Mouse (Mus musculus) frontal cortex, postnatal 14 days (tissue): ENCODE data around the gene Psmc3ip.

ENCODE experiments used
- DNase-seq, 2 experiments: peaks; one replicate each; pipeline ENCODE4 v3.0.0; 2022; ENCODE audit warnings: low spot score in 2 of 2

Psmc3ip gene

DNA sequence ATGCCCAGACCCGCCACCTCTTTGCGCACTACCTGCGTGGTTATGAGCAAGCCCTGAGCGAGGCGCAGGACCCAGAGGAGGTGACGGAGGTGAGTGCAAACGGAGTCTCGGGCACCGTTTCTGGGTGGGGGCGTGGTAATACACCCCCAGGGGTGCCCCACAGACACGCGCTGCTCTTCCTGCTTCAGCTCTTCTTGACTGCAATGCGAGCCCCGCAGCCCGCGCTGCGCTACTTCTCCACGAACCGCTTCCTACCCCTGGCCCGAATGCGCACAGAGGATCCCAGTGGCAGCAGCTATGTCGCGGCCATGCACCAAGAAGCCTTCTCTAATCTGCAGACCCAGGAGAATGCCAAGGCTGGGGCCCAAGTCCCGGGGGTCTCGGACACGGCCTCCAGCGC lies 15.5 kb downstream of the Psmc3ip start:
- DNase-seq = no peak

- DNase-seq = no peak
Measured at GRCm38 (mm10) chr11:101078121-101078520, 17.1 kb downstream of the Psmc3ip start, which contains the start of gene Hsd17b1. Hsd17b1 (plus strand) TSS chr11:101078411.

GRCm38 (mm10) chr11:101071810-101072428 lies 23.3 kb downstream of the Psmc3ip start:
- no peak for DNase-seq

GRCm38 (mm10) chr11:101070987-101071386 lies 24.2 kb downstream of the Psmc3ip start:
- no peak for DNase-seq

GRCm38 (mm10) chr11:101070189-101070527 lies 25.1 kb downstream of the Psmc3ip start:
- DNase-seq = no peak

DNA sequence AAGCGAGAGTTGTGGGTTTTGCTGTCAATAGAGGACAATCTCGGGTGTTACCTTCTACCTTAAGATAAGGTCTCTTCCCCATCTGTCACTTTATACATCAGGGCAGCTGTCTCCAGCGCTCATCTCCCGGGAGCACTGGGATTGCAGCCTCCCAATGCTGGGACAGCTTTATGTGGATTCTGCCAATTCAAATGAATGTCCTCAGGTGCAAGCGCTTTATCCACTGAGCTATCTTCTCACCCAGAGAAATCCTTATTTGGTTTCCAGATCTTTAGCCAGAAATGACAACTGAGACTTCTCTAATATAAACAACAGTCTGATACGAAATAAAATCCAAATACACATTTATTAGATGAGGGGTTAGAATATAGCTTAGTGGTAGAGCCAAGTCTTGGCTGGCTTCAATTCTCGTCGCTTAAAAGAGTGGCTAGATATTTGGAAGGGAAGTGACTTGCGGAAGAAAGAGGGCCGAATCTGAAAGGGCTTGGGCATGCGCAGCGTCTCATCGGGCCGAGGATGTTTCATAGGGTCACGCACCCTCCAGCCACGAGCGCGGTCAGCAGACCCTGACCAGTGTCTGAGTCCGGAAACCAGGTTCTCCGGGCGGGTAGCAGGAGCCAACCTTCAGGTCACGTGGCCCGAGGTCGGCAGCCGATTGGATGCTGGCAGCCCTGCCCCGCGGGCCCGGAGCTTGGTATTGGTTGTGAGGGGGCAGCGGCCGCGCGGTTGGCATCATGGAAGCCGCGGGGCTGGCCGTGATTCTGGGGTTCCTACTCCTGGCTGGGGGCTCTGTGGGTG lies 25.6 kb downstream of the Psmc3ip start, which contains the start of gene Naglu:
TSS of gene Naglu (plus strand) at position 622 of the 798 bp plus-strand sequence.
- peak; percentile 91 to 94 for DNase-seq

- DNase-seq = peak; percentile 62 to 73
Measured at GRCm38 (mm10) chr11:101066549-101067412, 28.5 kb downstream of the Psmc3ip start.

DNA sequence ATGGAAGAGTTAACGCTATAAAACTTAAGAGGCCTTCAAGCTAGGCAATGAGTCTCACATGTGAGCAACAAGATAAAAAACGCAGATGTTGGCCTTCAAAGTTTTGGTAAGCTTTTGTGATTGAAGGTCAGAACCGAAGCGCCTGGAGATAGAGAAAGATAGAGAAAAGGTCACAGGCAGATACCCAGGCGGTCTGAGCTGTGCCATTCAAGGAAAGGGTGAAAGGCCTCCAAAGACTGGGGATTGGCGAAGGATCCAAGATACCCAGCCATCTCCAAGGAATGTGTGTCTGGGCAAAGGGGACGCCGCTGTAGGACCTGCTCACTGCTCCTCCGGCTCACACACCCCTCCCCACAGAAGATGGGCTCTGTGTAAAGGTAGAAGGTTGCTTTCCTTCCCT lies 30.2 kb downstream of the Psmc3ip start:
- no peak for DNase-seq

DNA sequence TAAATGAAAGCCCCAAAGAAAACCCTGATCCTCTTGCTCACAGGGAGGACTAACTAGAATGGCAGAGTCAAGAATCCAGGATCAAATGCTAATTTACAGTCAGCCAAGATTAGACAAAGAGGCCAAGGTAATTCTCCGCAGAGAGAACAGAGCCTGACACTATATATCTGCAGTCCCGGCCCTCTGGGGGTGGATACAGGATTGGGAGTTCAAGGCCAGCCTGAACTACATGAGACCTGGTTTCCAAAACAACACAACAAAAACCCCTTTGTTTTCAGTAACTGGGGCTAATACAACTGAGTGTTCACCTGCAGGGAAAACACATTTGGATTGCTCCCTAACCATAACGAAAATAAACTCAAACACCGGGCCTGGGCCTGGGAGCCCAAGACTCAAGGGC lies 30.8 kb downstream of the Psmc3ip start:
- DNase-seq = no peak

GRCm38 (mm10) chr11:101063676-101064327 lies 31.4 kb downstream of the Psmc3ip start:
- DNase-seq = no peak

DNA sequence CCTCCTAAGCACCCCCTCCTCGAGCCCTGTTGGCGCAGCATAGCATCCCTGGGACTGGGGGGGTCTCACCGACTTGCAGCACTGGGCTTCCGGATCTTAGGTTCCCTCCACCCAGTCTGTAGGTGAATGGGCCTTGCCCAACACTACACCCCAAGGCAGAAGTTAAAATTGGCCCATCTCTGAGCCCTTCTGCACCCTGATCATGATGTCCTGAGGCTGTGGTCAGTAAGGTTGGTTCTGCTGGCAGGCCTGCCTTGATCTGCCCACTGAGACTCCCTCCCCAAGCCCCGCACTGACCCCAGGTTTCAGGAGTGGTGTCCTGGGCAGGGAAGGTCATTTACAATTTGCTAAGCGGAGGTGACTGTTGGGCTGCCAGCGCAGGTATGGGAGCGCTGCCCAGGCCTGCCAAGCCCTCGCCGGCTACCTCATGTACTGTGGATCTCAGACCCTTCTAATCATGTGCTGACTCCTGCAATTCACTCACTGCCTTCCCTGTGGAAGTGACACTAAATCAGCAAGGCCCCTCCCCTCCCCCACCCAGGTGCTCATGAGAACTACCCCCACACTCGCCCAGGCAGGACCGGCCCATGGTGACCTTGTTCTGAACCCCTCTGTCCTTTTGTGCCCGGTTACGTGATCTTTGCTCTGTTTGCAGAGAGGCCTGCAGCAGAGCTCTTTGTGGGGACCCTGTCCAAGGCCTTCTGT lies 32.1 kb downstream of the Psmc3ip start:
- DNase-seq = no peak

DNA sequence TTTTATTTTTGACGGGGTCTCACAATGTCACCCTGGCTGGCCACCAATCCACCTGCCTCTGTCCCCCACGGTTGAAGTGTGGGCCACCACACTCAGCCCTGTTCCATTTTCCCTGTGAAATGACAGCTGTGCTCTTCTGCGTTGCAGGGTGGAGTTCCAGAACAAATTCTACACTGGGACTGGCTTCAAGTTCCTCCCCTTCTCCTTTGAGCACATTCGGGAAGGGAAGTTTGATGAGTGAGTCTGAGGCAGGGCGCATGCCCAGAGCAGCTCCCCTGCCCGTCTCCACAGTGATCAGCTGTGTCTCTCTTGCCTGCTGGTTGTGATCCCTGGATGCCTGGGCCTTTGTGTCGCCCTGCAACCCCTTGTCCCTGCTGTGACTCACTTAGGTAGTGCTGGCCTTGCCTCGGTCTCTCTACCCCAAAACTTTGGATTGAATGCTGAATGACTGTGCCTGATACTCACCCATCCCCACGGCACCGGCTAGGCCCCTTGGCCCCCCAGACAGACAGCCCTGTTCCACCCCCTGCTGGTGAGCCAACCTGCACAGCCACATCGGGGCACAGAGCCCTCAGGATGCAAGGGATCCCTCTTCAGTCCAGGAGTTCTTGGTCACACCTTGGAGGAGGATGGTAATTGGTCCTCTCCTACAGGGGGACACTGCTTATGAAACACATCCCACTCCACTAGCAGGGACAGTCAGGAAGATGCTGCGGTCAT lies 32.9 kb downstream of the Psmc3ip start:
- no peak for DNase-seq

DNA sequence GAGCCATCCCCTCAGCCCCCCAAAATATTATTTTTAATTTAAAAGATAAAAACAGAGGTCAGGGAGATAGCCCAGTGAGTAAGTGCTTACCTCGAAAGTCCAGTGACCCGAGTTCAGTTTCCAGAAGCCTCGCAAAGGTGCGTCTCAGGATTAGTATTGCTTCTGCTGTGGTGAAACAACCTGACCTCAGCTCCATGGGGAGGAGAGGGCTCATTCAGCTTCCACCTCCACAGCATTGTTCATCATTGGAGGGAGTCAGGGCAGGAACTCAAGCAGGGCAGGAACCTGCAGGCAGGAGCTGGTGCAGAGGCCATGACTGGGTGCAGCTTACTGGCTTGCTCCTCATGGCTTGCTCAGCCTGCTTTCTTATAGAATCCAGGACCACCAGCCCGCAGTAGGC lies 34.2 kb downstream of the Psmc3ip start:
- DNase-seq = no peak

- no peak for DNase-seq
Measured at GRCm38 (mm10) chr11:101060126-101060525, 35.1 kb downstream of the Psmc3ip start.

- no peak for DNase-seq
Measured at GRCm38 (mm10) chr11:101059473-101059872, 35.8 kb downstream of the Psmc3ip start.

DNA sequence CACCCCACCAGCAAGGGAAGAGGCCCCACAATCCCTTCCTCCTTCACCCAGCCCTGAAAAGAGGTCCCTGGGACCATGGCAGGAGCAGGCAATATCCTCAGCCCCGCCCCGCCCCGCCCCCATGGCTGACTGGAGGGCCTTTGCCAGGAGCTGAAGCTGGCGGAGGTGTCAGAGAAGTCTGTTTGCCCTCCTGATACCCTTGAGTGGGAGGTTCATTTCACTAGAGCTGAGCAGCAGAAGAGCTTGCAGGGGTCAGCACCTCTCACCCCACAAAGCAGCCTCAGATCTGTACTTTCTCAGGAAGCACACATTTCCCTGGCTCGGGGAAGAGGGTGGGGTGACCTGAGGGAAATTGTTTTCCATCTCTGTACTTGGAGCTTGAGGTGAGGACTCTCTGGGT lies 36.5 kb downstream of the Psmc3ip start:
- no peak for DNase-seq

- DNase-seq = peak in 1 of 2 experiments; percentile 75
Measured at GRCm38 (mm10) chr11:101057860-101058259, 37.4 kb downstream of the Psmc3ip start.

DNA sequence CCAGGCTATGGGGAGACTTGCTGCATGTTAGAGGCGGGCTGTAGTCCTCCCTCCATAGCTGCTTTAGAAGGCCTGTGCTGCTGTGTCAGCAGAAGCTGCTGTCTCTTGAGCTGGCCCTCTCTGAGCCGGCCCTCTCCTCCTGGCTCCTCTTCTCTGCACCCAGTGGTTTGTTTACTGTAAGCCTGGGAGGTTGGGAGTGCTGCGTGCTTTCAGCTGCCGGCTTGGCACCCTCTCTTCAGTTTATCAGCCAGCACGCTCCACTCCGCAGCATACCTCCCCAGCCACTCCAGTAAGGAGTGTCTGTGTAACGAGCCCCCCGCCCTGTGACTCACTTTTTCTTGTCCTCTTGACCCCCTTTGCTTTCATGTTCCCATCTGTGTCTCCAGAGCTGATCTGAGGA lies 38.4 kb downstream of the Psmc3ip start:
- DNase-seq = no peak

- DNase-seq = no peak
Measured at GRCm38 (mm10) chr11:101055418-101055817, 39.8 kb downstream of the Psmc3ip start.

GRCm38 (mm10) chr11:101053974-101054373 lies 41.3 kb downstream of the Psmc3ip start:
- no peak for DNase-seq
